Mouse (Mus musculus): ENCODE data around the gene Vav2.

DNA sequence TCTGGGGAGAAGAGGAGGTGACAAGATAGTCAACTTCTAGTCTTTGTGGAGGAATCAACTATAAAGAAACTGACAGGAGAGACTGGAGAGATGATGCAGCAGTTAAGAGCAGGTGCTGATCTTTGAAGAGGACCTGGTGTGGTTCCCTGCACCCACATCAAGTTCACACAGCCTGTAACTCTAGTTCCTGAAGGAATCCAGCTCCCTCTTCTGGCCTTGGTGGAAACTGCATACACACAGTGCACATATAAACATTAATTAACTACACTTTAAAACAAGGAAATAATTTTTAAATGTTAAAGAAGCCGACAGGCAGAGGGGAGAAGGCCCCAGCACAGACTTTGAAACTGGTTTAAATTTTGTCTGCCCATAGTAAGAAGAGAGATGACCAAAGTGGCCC lies 39.6 kb downstream of the Vav2 start:
- TF ChIP-seq POLR2A (IDR thresholded peaks at IDR 0.05; ENCODE audit: insufficient read depth, low read depth, low read length): no peak
- TF ChIP-seq CTCF (IDR thresholded peaks at IDR 0.05; ENCODE audit: insufficient read depth, low read depth, low read length): no peak
